Mouse (Mus musculus): ENCODE data around the gene Jmjd6.

DNA sequence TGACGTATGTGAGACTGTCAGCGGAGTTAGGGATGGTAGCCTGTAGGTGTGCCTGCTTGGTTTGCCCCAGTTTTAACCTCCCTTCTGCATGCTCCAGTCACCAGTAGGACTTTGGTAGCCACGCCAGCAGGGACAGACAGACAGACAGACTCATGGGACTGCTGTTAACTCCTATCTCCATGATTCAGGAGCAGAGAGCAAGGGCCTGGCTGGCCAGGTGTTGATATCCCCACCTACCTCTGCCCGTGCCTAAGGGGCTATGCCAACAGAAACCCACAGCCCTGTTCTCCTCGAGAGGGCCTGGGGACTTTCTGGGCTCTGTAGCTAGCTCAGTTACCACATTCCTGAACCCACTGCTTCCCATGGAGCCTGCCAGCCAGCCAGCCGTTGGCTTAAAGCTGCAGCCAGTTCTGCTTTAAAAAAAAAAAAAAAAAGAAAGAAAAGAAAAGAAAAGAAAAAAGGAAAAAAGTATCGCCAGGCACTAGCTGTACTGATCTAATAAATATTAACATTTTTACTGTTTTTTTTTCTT lies 28.3 kb downstream of the Jmjd6 start:
- no peak for TF ChIP-seq POLR2A (IDR thresholded peaks at IDR 0.05; ENCODE audit: borderline replicate concordance, low read depth, low read length)
- no peak for TF ChIP-seq CTCF (IDR thresholded peaks at IDR 0.05; ENCODE audit: low read depth, low read length)
